Mouse (Mus musculus) splenic B cell, adult 2 months (primary cell): ENCODE measurements around the gene Nsf.

Experiments used
- DNase-seq: peaks from one replicate; pipeline ENCODE4 v3.0.0-alpha.2; 2011; ENCODE audit warnings: low read depth, low spot score
- H3K27me3 ChIP-seq: 2 replicates; pipeline ENCODE4 v1.6.1; 2012; ENCODE audit warnings: mild to moderate bottlenecking, low read length, moderate library complexity, mixed read lengths; ENCODE audit not compliant: control insufficient read depth, poor library complexity, insufficient read depth, severe bottlenecking
- H3K36me3 ChIP-seq: 2 replicates; pipeline ENCODE4 v1.6.1; 2012; ENCODE audit warnings: mild to moderate bottlenecking, low read length, moderate library complexity, mixed read lengths; ENCODE audit not compliant: control insufficient read depth, poor library complexity, insufficient read depth, severe bottlenecking

Gene Nsf

DNA sequence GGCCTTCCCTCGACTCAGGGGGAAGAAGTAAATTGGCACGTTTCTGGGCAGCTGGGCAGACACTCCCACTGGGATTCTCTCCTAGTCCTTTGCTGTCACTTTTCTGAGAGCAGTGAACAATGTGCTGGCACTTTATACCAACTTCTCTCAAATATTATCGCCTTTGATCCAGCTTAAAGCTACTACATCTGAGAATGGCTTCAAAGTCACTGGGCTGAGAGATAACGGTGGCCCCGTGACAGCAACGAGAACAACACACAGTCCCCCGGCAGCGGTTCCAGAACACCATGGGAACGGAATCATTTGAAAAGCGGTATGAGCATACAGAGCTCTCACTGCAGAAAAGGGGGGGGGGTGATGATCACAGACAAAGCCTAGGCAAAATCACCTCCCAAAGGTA is 31.0 kb downstream of the Nsf start:
- Histone ChIP-seq H3K36me3 (peaks cover 8% of the 10 kb centered on the region), H3K27me3 (no peaks in the 10 kb centered on the region)
- no peak for DNase-seq

GRCm38 (mm10) chr11:103920665-103921064 is 33.2 kb downstream of the Nsf start:
- DNase-seq, result peak; percentile 34
- H3K27me3 ChIP-seq, result no peaks in the 10 kb centered on the region
- peaks cover 12% of the 10 kb centered on the region for H3K36me3 ChIP-seq

- no peak for DNase-seq
- peaks cover 24% of the 10 kb centered on the region for H3K36me3 ChIP-seq
- H3K27me3 ChIP-seq, result no peaks in the 10 kb centered on the region; the same call in 1 of the 2 replicates
Observed at GRCm38 (mm10) chr11:103916807-103917206, 37.0 kb downstream of the Nsf start.

GRCm38 (mm10) chr11:103915686-103916085 is 38.2 kb downstream of the Nsf start:
- Histone ChIP-seq H3K36me3 (peaks cover 26% of the 10 kb centered on the region), H3K27me3 (no peaks in the 10 kb centered on the region; the same call in 1 of the 2 replicates)
- DNase-seq, result no peak

- peak; percentile 62 for DNase-seq
- Histone ChIP-seq H3K36me3 (peaks cover 36% of the 10 kb centered on the region), H3K27me3 (no peaks in the 10 kb centered on the region; the same call in 1 of the 2 replicates)
Observed at GRCm38 (mm10) chr11:103910993-103911585, 42.8 kb downstream of the Nsf start.

- no peak for DNase-seq
Observed at GRCm38 (mm10) chr11:103910531-103910930, 43.3 kb downstream of the Nsf start.

GRCm38 (mm10) chr11:103909809-103910208 is 44.0 kb downstream of the Nsf start:
- Histone ChIP-seq H3K27me3 (no peaks in the 10 kb centered on the region; the same call in 1 of the 2 replicates), H3K36me3 (peaks cover 36% of the 10 kb centered on the region)
- DNase-seq, result no peak

More at GRCm38 (mm10) chr11:103910531-103910930, 43.3 kb downstream of the Nsf start:
- Histone ChIP-seq H3K36me3 (peaks cover 36% of the 10 kb centered on the region), H3K27me3 (no peaks in the 10 kb centered on the region; the same call in 1 of the 2 replicates)

- H3K36me3 ChIP-seq, result peaks cover 37% of the 10 kb centered on the region
- no peak for DNase-seq
- H3K27me3 ChIP-seq, result no peaks in the 10 kb centered on the region; the same call in 1 of the 2 replicates
Observed at GRCm38 (mm10) chr11:103909396-103909795, 44.5 kb downstream of the Nsf start.

GRCm38 (mm10) chr11:103906051-103906719 is 47.7 kb downstream of the Nsf start:
- Histone ChIP-seq H3K27me3 (no peaks in the 10 kb centered on the region), H3K36me3 (peaks cover 28% of the 10 kb centered on the region)
- no peak for DNase-seq

GRCm38 (mm10) chr11:103905506-103905905 is 48.4 kb downstream of the Nsf start:
- H3K36me3 ChIP-seq, result peaks cover 24% of the 10 kb centered on the region
- no peak for DNase-seq

GRCm38 (mm10) chr11:103901581-103901966 is 52.3 kb downstream of the Nsf start:
- Histone ChIP-seq H3K36me3 (peaks cover 19% of the 10 kb centered on the region), H3K27me3 (no peaks in the 10 kb centered on the region)
- DNase-seq, result no peak

More at GRCm38 (mm10) chr11:103905506-103905905, 48.4 kb downstream of the Nsf start:
- H3K27me3 ChIP-seq, result no peaks in the 10 kb centered on the region

DNA sequence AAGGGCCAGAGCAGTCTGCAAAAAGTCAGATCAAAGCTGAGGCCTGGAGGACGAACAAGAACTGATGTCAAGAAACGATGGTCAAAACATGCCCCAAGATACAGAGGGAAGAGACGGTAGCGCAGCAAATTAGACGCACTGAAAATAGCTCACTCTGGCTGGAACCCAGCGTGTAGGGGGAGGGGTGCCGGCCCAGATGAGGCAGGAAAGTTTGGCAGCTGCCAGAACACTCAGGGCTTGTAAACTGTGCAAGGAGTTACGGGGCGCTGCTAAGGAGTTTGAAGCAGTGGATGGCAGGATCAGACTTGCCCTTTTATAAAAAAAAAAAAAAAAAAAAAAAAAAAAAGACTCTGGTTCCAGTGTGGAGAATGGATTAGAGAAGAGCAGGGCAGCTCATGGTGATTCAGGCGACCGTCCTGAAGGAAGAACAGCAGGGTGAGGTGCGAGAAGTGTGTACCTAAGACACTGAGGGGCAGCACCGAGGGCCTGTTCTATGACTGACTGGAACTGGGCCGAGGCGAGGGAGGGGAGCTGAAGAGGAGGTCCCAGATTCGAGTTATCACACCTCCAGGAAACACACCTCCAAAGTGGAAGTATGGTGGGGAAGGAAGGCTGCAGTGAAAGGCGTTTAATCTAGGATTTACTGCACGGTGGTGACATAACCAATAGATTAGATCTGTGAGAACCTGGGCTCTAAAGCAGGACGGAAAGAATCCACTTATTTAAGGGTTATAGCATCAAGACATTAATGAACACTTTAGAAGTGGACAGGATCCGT is 52.9 kb downstream of the Nsf start:
- no peak for DNase-seq
- Histone ChIP-seq H3K27me3 (no peaks in the 10 kb centered on the region), H3K36me3 (peaks cover 13% of the 10 kb centered on the region)

- DNase-seq, result no peak
- Histone ChIP-seq H3K27me3 (no peaks in the 10 kb centered on the region), H3K36me3 (peaks cover 12% of the 10 kb centered on the region)
Observed at GRCm38 (mm10) chr11:103896966-103897750, 56.7 kb downstream of the Nsf start.

DNA sequence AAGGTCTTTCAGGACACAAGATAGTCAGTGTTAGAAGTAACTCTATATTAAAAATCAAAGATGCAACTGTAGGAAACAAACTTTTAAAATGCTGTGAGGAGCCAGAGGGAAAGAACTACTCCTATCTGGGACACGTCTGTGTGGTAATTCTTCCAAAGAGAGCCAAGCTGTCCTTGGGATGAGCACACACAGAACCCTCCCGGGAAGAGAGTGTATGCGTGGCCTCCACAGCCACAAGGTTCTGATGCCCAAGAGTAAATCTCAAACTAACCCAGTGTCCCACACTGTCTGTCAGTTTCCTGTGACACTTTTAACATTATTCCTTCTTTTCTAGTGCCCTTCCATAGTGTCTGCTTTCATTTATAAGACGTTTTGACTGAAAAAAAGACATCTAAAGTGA is 57.8 kb downstream of the Nsf start:
- DNase-seq, result no peak
- H3K36me3 ChIP-seq, result peaks cover 11% of the 10 kb centered on the region; the same call in 1 of the 2 replicates
- H3K27me3 ChIP-seq, result no peaks in the 10 kb centered on the region
